Mouse (Mus musculus): ENCODE measurements around the gene Armc9.

DNA sequence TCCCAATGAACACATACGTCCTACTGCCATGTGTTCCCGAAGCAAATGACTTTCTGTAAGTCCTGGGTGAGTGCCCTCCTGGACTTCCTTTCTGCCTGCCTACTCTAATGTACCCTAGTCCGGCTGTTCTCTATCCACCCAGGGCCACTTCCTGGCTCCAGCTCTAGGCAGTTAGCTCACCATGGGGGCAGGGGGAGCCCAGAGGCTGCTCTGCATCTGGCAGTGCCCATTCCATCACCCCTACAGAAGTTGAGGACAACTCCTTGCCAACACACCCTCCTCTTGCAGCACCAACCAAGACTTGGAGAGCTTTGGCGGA, 114.6 kb downstream of the Armc9 start:
- TF ChIP-seq POLR2A (IDR thresholded peaks at IDR 0.05; ENCODE audit: control insufficient read depth in 1 of 2, insufficient read depth in 1 of 2, low read depth in 1 of 2, low read length in 2 of 2, poor library complexity in 1 of 2) (no peak), POLR2AphosphoS5 (IDR thresholded peaks at IDR 0.05; ENCODE audit: borderline replicate concordance, low read depth, low read length) (no peak), GATA1 (IDR thresholded peaks at IDR 0.05; ENCODE audit: low read depth, low read length) (no peak), RCOR1 (IDR thresholded peaks at IDR 0.05; ENCODE audit: low read depth, low read length) (no peak), MYC (IDR thresholded peaks at IDR 0.05; ENCODE audit: low read depth, low read length) (no peak)
